Mouse (Mus musculus): ENCODE results near the gene Aup1.

Gene Aup1

DNA sequence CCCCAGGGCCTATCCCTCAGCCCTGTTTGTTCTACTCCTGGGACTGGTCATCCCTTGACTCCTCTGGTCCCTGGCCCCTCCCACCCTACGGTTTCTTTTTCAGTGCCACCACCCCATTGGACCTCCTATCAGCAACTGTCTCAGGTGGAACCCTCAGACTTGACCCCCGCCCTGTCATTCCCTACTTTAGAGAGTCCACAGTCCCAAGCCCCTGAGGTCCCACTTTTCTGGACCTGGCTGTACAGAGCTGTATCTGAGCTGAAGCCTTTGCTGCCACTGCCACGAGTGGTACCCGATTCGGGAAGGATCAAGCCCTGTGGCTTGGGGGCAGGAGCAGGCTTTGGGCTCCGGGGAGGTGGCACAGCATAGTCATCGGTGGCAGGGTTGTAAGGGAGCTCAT lies 23.2 kb upstream of the Aup1 start:
- 78% methylated on average over 7 of the region's 7 CpGs for WGBS

DNA sequence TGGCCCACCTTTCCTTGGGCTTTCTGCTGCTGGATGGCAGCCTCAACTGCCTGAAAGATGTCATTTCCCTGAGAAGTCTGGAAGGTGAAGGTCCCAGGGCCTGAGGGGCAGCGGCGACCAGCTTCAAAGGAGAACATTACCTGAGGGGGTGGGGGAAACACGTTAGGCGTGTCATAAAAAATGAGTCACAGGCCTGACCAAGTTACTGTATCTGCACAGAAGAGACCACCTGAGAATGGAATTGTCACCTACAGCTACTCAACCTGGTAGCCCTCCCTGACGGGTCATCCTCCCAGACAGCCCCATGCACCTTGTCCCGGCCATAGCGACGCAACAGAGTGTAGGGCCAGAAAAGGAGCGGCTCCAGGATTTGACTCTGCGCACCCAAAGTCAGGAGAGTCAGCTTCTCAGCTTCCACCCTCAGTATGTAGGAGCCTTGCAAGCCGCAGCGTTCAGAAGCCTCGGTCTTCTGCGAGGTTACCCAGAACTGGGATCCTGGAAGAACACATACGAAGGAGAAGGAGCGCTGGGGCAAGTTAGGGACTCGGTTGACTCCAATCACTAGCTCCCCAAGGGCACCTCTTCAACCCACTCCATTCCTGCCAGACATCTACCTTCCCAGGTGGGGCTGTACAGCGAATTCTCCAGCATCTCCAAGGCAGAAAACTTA lies 22.3 kb upstream of the Aup1 start:
- 46% methylated on average over 18 of the region's 18 CpGs for WGBS

DNA sequence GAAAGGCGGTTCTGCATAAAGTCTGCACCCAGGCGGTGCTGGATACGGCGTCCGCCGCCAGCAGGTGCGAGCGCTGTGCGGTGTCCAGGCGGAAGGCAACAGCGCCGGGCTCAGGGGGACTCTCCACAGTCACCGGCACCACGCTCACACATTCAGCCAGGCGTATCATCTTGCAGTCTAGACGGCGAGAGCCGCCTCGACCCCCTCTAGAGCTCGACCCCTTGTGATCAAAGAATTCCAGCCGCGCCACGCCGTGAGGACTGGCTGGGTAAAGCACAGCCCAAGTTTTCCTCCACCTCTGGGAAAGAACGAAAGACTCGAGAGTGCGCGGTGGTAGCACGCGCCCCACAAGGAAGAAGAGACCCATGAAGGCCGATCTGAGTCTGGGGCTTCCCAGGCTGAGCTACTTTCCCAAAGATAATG lies 21.5 kb upstream of the Aup1 start:
- under 1% methylated on average over 31 of the region's 31 CpGs for WGBS

DNA sequence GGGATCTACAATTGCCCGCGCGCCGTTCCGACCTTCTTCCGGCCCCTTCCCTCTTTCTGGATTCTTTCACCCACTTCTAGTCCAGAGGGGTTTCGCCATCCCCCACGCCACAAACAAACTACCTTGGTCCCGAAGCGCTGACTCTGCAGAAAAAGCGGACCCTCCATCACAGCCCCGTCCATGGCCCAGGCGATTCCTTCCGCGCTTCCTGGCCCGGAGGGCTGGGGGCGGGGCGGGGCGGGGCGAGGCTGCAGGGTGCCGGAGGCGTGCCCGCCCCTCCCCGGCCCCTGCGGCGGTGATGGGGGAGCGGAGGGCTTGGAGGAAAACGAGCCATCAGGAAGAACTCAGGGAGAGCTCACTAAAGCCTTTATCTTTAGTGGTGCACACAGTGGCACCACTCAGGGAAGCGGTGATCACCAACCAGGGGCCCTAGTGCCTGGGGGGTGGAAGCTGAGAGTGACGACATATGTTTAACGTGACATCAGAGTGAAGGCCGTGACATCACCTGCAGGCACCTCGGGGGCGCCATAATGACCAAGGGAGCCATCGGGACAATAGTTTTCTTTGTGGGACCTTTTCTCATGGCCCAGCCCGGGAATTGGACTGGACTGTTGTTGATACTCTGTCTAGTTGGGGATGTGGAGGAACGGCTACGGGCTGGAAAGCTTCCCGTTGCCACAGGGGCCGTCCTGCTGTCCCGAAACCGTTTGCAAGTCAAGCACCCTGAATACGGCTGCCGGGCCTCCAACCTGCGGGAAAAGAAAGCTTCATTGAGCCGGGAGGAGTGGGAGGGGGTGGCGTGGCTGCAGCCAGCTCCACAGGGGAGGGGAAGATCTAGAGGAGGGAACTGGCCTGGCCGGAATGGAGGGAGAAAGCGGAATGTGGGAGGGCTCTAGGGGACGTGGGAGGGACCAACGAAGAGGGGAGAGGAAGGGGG lies 20.8 kb upstream of the Aup1 start, which contains the start of the genes Dok1 and Loxl3:
Gene Dok1 (minus strand): TSS at position 223 of the 937 bp plus-strand sequence.
Gene Loxl3 (plus strand): TSS at position 925 of the 937 bp plus-strand sequence.
- WGBS, result 4% methylated on average over 51 of the region's 51 CpGs

DNA sequence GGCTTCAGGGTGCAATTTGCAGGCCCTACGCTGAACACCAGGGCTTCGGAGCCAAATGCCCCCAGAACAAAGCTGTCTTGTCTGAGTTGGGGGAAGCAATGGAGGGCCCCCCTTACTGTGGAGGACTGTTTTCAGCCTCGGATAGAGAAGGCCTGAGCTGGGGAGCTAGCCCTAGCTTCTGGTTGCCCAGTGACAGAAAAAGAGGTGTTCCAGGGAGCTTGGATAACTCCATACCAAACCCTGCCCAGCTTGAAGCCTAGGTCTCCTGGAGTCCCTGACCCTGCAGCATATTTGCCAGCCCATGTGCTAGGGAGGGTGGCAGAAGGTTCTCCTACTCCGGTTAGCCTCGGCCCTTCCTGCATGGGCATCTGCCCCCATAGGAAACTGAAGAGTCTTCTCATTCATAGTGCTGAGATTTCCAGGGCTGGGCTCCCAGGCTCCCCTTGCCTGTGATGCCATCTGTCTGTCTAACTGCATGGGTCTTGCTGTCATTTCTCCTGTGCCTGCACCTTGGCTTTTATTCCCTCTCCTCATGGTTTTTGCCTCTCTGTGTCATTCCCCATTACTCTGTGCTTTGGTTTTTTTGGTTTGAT lies 19.8 kb upstream of the Aup1 start:
- WGBS, result 55% methylated on average over 5 of the region's 5 CpGs

DNA sequence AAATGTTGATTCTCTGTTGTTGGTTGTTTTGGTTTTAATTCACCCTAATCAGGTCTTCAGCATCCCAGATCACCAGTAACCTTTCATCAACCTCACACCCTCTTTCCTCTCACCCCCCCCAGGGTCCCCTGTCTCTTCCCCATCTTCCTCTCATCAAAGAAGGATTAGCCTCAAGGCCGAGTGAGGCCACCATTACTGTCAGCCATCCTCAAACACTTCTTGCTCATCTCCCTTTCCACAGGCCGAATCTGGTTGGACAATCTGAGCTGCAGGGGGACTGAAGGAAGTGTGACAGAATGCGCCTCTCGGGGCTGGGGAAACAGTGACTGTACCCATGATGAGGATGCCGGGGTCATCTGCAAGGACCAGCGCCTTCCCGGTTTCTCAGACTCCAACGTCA lies 17.1 kb upstream of the Aup1 start:
- 83% methylated on average over 8 of the region's 8 CpGs for WGBS

DNA sequence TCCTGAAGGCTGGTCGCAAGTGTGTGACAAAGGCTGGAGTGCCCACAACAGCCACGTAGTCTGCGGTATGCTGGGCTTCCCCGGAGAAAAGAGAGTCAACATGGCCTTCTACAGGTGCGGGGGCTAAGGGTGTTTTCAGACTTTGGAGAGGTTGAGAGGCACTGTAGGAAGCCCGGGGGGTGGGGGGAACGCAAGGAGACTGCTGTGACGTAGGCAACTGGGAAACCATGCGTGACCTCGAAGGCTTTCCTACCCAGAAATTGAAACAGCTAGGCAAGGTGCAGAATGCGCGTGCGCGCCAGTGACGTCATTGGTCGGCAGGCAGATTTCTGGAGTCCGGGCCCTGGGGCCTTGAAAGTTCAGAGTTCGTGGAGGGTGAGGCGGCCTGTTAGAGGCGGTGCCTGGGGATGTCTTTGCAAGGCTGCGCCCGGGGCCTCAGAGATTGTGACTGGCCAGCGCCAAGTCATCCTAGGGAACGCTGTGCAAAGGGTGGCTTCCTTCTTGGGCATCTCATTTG lies 15.8 kb upstream of the Aup1 start:
- 19% methylated on average over 24 of the region's 24 CpGs for WGBS

DNA sequence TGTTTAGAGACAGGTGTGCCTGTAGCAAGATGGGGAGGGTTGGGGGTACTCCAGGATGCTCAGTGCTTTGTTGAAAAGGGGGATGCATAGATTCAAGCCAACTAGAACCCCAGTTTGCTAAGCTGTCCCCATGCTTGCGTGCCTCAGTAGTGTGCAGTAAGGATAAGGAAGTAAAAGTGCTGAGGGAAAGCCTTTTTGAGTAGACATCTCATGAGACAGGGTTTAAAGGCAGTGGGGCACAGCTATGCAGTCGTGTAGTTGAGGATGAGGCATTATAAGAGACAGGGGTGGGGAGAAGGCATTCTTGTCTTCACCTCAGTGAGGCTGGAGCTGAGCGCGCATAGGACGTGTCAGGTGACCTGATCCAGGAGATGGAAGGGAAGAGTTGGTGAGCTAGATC lies 13.7 kb upstream of the Aup1 start:
- WGBS, result 83% methylated on average over 5 of the region's 5 CpGs

DNA sequence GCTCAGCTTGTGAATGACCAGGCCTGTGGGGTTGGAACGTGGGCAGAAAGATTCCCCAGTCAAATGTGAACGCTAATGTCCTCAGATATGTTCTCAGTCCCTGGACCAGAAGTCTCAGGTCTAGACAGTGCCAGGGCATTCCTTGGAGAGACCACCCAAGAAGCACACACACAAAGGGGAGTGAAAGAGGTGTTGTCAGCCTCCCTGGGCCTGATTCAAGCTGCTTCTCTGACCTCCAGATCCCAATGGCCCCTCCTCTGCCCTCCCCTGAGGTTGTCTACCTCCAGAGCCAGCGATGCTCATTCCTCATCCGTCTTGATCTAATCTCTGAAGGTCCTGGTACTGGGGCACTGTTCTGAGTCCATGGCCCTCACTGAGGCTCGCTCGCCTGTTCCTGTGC lies 10.8 kb upstream of the Aup1 start:
- WGBS, result 79% methylated on average over 6 of the region's 6 CpGs

DNA sequence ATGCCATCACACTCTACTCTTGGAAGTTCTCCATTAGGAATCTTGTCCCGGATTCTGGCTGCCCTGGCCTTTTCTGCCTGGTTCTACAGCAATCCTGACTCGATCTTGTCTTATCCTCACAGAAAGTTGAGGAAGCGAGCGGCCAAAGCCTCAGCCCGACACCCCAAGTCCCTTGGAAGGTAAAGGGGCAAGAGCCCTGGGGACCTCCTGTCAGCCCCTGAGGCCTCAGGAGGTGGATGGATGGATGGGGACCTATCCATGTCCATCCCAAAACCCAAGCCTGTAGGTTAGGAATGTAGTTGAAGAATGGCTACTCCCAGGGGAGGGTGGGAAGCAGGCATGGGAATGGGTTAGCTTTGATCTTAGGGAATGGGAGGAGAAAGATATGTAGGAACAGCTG lies 10.3 kb upstream of the Aup1 start:
- 90% methylated on average over 5 of the region's 5 CpGs for WGBS

DNA sequence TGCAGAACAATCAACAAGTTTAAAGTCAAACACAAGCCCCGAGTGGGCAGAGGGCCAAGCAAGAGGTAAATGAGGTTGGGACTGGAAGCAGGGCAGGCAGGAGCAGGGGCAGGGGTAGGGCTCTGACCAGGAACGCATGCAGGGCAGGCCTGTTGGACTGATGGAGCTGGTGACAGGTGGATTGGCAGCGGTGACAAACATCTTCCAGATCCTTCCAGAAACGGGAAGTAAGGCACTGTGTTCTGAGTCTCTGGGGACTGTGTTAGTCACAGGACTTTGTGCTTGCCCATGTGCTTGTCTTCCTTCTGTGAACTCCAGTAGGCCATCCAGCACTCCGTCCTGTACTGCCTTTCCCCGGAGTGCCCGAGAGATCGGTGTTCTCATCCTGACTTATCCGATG lies 9.6 kb upstream of the Aup1 start:
- 70% methylated on average over 9 of the region's 9 CpGs for WGBS

DNA sequence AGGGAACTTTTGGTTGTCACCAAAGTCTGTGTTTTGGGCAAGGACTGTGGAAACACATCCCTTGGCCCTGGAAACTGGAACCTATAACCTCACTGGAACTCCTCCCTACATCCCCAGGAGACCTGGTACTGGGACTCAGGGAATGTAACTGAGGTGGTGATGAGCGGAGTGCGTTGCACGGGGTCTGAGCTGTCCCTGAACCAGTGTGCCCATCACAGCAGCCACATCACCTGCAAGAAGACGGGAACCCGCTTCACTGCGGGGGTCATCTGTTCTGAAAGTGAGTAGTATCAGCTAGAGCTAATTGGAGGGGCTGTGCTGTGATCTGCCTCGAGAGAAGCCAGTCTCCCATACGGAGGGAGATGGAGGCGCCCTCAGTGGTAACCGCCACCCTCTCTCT lies 5.0 kb upstream of the Aup1 start:
- WGBS, result 70% methylated on average over 10 of the region's 10 CpGs

DNA sequence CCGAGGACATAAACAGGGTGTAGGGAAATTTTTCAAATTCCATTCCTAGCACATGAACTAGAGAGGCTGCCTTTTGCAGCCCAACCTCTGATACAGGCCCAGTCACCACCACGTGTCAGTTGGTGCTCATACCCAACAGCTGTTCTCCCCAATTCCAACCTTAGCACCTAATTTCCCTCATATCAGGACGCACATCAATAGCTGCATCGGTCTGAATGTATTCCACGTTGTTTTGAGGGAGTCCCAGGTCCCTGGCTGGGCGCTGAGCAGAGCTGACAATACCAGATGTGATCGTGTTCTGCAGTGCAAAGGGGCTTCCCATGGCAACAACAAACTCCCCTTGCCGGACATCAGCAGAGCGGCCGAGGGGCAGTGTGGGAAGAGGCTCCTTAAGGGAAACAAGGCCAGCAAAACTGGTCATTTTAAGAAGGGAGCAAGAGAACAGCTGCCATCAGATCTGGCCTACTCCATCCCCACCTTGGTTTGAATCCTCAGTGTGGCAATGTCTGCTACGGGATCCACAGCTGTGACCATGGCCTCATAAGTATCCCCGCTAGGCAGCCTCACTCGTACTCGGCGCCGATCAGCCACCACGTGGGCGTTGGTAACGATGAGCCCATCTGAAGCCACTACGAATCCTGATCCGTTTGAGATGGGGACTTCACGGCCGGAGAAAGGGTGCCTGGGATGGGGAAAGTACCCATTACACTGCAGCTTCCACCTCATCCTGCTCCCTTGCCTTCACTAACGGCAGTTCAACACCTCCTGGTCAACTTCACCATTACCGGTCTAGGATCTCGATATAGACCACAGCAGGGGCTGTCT lies 973 bp upstream of the Aup1 start:
- WGBS, result 4% methylated on average over 26 of the region's 26 CpGs

DNA sequence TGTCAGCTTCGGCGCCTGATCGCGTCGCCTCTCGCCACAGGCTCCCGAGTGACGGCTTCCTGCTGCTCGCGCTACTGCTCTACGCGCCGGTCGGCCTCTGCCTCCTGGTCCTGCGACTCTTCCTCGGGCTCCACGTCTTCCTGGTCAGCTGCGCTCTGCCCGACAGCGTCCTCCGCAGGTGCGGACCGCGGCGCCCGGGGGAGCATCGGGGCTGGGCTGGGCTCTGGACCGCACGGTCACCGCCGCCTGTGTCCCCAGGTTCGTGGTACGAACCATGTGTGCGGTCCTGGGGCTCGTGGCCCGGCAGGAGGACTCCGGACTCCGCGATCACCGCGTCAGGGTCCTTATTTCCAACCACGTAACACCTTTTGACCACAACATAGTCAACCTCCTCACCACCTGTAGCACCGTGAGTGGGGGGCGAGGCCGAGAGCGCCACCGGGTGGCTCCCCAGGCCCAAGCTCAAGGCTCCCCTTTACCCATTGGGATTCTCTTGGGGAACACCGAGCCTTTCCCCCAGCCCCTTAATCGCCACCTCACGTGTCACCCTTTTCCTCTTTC lies 630 bp downstream of the Aup1 start, which contains the start of gene Htra2:
Gene Htra2 (minus strand): TSS at position 403 of the 561 bp plus-strand sequence.
- under 1% methylated on average over 48 of the region's 50 CpGs for WGBS

DNA sequence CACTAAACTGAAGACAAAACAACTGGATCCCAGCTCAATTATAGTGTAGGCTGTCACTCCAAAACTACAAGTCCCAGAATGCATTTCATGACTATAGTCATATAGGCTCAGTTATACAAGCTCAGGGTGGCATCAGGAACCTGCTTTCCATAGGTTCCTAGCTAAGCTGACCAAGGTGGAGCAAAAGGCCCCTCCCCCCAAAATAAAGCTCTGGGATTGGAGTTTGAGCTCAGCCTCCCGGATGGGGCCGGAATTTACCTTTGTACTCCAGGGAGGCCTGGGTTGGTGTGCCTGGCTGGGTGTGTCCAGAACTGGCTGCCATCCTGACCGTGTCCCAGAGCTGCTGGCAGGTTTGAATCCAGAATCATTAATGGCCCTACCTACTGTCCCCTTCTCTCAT lies 3.5 kb downstream of the Aup1 start, which contains the start of gene Dqx1:
Gene Dqx1 (plus strand): TSS at position 55 of the 400 bp plus-strand sequence.
- WGBS, result 48% methylated on average over 3 of the region's 3 CpGs

DNA sequence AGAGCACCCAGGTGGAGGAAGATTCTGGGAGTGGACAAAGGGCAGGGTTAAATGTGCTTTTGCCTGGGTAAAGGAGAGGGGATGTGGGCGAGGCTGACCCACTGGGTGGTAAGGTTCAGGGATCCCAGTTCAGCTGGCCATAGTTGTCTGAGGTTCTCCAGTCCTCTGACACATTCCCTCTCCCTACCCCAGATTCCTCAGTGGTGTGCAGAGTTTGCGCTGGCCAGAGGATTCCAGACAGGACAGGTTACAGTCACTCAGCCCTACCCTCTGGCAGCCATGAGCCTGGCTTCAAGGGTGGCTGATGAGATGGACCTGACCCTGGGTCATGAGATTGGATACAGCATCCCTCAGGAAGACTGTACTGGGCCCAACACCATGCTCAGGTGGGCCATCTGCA lies 4.4 kb downstream of the Aup1 start:
- 74% methylated on average over 2 of the region's 2 CpGs for WGBS

DNA sequence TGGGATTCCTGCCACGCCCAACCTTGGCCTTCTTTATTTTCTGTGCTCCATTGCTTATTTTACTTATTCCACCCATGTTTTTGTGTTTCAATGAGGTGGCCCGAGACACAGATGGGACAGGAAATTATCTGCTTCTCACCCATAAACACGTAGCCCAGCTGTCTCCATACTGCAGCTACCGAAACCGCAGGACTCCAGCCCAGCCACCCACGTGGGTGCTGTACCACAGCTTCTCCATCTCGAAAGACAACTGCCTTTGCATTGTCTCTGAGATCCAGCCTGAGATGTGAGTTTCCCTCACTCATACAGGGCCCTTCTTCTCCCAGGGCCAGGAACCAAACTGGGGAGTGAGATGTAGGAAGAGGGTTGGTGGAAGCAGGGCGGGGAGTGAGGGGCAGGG lies 11.7 kb downstream of the Aup1 start:
- WGBS, result 38% methylated on average over 8 of the region's 8 CpGs

DNA sequence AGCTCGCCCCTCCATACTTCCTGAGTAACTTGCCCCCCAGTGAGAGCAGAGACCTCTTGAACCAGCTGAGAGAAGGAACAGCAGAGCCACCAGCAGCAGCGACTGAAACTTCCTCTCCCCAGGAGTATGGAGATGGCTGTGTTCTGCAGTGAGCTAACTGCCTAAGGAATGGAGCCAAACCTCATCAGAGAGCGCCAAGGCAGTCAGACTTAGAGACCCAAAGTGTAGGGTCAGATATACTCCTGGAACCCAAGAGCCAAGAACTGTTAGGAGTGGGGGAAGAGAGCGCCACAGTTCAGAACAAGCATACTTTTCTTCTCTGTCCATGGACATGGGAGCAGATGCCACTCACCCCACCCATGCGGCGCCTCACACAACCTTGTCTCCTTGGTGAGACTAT lies 12.1 kb downstream of the Aup1 start:
- WGBS, result 26% methylated on average over 6 of the region's 6 CpGs

DNA sequence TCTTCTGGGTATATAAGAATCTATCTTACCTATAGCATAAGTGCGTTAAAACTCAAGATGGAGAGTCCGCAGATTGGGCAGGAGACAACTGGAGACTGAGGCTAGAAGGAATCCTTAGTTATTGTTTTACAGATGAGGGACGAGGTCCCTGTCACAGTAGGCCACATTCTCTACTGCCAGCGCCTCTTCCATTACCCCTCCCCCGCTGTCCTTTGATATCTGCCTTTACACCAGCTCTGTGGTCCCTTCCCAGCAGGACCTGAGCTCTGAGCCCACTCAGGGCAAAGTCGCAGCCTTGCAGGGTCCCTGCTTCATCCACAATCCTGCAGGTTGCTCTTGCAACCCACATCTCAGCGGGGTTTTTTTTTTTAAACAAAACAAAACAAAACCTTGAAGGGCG lies 13.9 kb downstream of the Aup1 start:
- 32% methylated on average over 8 of the region's 8 CpGs for WGBS

DNA sequence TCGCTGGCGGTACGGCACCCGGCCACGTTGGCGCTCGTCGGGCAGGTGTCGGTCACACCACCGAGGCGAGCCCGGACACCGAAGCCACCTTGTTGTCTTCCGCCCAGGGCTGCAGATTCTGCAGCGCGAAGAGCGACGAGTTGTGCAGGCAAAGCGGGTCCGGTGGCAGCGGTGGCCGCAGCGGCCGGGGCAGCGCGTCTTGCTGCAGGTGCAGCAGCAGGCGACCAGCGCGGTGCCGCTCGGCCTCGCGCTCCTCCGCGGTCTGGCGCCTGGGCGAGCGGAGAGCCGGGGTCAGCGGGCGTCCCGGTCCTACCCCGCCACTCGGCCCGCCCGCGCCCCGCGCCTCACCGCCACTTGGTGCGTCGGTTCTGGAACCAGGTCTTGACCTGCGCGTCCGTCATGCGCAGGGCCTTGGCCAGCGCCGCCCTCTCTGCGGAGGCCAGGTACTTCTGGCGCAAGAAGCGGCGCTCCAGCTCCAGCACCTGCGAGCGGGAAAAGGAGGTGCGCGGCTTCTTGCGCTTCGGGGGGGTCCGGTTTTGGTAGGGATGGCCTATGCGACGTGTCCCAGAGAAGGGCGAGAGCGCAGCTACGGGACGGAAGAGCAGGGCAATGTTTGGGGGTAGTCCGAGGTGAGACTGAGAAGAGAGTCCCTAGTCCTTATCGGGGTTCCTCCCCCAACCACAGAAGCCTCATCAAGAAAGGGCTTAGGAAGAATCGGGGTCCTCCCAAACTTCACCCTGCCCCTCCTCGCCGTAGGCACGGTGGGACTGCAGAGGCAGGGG lies 14.6 kb downstream of the Aup1 start:
- WGBS, result 2% methylated on average over 81 of the region's 81 CpGs
